Mouse (Mus musculus) adrenal gland, postnatal 14 days (tissue): Measurements from ENCODE around the gene Pde4d. TPM values are rescaled to one million over a fixed set of nuclear protein-coding genes. Genes with fewer than 3 reads are reported as not detected.
"Not testable (repeated sequence)": the region's sequence is repeated elsewhere in the genome, so short reads cannot be mapped to it uniquely, and the experiment has no call there.

Experiments used
- DNase-seq: peaks from one replicate; pipeline ENCODE4 v3.0.0; 2021; ENCODE audit warnings: mixed read lengths
- total RNA-seq: library from RNA; stranded (reverse); gene quantifications from 2 replicates; pipeline ENCODE4 v1.2.3, GENCODE M21; 2021

Gene Pde4d
- total RNA-seq, 1 experiment from 2014 or later: 67.1 TPM

DNA sequence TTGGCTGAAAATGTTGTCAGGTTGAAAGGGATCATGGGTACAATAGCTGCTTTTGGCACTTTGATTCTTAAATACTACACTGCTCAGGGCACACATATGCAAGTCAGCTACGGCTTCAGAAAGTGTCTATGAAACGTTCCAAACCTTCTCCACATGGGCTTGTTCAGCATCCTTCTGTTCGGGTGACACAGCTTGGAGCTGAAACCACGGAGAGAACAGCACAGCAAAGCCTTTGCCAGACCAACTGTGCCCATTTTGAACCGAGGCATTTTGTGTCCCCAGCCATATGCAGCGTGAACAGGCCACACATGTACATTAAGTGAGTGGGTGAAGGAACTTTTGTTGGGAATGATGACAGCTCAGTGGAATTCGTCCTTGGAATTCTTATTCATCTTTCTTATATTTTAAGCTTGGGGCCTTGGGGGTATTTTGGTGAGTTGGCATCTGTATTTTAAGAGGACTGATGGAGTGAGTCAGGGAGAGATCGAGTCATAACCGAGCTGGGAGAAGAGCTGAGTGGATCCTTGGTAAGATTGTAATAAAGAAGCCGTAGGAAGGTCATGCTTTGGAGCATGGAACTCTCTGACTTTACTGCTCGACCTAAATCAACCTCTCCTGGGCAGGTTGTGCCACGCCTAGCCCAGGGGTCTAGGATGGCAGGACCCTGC is 243.3 kb downstream of the Pde4d start:
- DNase-seq: no peak

GRCm38 (mm10) chr13:108705441-108705840 is 255.7 kb downstream of the Pde4d start:
- no peak for DNase-seq

GRCm38 (mm10) chr13:108714032-108714431 is 264.3 kb downstream of the Pde4d start:
- DNase-seq: no peak

- no peak for DNase-seq
Measured at GRCm38 (mm10) chr13:108715029-108715428, 265.3 kb downstream of the Pde4d start.

DNA sequence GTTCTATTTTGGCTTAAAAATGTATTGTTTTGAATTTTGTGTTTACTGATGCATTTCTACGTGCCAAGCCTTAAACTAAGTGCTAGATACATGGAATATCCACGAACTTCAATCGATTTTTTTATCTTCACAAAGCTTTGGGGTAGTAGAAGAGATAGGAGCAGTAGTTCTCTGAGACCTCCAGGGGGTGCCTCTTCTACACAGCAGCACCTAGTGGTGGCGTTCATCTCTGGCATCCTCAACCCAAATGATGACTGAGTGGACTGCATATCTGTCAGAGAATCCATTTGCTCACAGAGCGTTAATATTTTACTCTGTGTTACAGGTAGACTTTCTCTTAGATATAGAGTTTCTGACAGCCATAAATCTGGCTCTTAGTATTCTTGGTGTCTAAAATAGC is 272.5 kb downstream of the Pde4d start:
- peak; percentile 56 for DNase-seq

DNA sequence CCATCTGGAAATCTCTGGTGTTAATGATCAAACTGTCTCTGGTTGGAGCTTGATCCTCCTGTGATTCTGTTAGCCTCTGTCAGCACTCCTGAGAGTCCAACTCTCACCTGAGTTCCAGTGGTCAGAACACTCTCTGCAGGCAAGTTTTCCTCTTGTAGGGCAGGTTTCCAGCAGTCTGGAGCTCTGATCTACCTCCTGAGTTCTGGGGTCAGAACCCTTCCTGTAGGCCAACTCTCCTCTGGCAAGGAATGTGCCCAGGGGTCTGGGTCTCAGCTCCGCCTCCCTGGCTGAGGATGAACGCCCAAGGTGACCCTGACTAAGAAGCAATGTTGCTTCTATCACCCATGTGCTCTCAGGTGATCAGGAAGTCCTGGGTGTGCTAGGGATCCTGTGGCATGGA is 284.6 kb downstream of the Pde4d start:
- not testable (repeated sequence) for DNase-seq

DNA sequence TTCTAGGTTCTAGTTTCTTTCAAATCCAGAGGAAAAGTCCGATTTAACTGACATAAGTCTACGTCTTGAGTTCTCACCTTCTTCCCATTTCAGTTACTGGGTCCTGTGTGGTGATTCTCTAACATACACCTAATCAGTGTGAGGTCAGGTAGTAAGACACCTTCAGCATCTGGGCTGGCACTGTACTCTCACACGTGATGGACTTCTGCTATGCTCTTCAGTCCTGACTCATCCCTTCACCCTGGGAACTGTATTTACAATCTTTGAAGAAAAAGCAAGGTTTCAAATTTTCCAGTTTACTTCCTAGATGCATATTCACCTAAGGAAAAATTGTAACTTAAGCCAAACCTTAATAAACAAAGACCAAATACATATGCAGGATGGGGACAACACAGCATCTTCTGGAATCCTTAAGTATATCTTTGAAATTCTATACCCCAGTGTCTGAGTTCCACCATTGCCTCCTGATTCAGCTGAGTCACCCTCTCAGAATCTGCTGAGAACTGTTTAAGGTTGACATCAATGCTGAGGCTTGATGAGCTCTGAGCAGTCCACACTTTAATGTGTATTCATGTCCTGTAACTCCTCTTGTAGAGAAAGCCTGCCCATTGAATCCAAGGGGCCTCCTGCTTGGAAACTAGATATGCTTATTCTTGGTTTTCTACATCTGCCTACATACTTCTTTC is 301.6 kb downstream of the Pde4d start:
- DNase-seq: no peak

DNA sequence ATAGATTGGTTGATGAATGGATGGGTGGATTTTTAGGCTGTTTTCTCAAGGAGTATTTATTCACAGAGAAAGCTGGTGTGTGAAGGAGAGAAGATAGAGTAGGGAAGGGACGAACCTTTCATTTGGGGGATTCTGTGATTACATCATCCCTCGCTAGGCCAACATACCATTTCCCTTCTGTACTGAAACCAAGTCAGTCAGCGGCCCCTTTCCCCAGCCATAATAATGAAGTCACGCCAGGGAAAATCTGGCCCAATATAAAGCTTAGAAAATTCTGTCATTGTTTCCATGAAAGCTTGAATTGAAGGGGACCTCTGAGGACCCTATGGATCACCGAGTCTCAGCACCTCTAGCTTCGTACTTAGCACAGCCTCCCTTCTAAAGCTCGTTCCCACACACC is 307.7 kb downstream of the Pde4d start:
- no peak for DNase-seq

- no peak for DNase-seq
Measured at GRCm38 (mm10) chr13:108758331-108758730, 308.6 kb downstream of the Pde4d start.

GRCm38 (mm10) chr13:108759140-108759539 is 309.4 kb downstream of the Pde4d start:
- no peak for DNase-seq

GRCm38 (mm10) chr13:108763295-108763694 is 313.5 kb downstream of the Pde4d start:
- DNase-seq: no peak

DNA sequence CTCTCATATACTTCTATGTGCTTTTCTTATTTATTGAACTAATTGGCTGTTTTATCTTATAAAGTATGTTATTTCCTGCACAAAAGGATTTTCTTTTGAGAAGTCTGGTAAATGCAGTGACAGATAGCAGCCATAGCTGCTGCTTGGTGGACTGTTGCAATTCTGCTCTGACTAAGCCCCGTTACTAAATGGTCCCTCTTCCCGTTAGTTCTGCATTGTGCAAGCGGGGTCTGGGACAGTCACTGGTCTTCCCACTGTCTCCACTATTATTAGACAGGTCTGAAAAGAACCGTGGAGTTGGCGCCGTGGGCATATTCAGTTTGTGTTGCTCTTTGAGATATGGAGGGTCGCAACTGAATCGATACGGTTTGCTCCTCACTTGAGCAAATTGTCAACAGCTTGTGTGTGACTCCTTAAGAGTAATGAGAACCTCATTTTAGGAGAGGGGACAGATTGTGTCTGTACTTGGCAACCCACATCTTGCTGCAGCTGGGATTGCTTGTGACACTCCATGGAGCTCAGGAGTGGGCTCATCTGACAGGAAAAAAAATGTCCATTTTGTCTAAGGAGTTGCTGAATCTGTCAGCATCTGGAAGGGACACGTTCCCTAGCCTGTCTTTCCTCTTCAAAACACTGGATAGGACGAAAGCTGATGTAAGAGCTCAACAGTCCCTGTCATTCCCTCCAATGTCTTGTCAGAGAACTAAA is 316.4 kb downstream of the Pde4d start:
- no peak for DNase-seq

- no peak for DNase-seq
Measured at GRCm38 (mm10) chr13:108769465-108770056, 319.8 kb downstream of the Pde4d start.

DNA sequence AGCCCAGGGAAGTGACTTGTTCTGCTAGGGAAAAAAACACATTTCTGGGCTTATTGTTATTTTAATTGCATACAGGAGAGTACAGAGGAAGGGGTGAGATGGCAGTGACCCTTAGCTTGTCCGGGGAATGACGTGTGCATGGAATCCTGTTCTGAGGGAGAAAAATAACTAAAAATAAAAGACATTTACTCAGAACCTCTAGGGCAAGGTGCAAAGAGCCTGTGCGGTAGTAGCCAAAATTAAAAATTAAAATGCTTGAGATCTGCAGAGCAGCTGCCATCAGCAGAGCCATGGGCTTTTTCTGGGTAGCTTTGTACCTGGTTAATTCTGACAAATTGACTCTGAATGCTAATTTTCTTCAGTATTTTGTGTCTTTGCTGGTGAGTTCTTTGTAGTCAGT is 322.6 kb downstream of the Pde4d start:
- no peak for DNase-seq

DNA sequence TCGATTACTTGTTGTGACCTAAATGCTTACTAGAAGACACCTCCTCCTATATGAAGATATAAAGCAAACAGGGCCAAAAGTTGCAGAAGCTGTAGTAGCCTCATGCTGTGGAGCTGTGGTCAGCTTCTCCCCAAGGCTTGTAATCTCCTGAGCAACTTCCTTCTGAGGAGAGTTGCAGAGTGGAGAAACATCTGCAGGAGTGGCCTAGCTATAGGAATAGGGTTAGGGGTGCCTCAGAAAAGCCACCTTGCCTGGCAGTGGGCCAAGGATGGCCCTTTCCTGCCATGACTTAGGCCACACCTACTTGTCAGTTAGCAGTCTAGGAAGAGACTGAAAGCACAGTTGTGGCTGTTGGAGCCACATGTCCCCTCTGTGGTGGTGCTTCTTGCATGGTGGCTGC is 325.2 kb downstream of the Pde4d start:
- no peak for DNase-seq

GRCm38 (mm10) chr13:108775882-108776281 is 326.1 kb downstream of the Pde4d start:
- DNase-seq: no peak

- not testable (repeated sequence) for DNase-seq
Measured at GRCm38 (mm10) chr13:108797620-108798019, 347.9 kb downstream of the Pde4d start.

DNA sequence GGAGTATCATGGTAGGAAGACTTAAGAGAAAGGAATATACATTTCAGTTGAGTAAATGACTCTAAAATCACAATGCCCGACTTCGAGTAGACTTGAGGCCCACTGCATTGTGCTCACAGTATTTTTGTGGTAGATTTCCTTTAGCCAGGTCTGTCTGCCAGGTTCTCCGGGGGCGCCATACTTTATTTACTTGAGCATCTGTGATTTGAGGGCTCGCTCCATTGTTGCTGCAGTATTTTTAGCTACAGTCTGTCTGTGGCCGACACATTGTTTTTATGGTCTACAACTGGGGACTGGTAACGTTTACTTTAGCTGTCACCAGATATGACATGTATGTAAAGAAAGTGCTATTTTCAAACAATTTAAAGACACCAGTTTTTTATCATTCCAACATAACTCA is 359.4 kb downstream of the Pde4d start:
- DNase-seq: no peak

DNA sequence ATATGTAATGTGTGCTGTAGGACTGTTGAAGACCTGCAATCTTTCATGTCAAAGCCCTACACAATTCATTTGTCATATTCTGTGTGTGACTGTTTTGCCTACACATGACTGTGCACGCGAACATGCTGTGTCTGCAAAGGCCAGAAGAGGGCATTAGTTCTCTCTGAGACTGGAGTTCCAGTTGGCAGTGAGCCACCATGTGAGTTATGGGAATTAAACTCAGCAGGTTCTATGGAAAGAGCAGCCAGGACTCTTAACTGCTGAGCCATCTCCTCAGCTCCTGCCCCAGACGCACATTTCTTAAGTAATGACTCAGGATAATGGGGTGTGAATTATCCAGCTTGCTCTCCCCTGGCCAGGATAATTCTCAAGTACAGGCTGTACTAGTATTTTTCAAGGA is 363.2 kb downstream of the Pde4d start:
- peak; percentile 70 for DNase-seq

DNA sequence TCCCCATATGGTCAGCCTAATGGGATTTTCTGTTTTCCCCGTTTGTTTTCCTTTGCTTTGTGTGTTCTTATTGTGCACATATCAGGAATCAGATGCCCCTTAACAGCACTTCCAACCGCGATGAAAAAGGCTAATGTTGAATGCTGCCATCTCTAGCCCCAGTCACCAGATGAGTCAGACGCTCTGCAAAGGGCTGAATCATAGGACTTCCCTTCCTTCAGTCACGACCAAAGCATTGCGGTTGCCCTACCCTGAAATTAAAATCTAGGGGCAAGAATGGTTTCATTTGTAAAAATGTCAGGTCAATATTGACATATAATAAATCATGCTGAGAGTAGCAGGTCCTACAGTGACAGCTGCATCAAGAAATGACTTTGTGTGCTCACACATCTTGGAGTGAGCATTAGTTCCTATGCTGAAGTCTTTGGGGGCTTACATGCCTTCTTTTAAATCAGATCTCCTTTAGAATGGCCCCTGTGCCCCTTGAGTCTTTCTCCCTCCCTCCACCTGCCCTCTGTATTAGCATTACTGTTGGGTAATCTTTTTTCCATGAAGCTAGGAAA is 370.2 kb downstream of the Pde4d start:
- DNase-seq: peak; percentile 5

DNA sequence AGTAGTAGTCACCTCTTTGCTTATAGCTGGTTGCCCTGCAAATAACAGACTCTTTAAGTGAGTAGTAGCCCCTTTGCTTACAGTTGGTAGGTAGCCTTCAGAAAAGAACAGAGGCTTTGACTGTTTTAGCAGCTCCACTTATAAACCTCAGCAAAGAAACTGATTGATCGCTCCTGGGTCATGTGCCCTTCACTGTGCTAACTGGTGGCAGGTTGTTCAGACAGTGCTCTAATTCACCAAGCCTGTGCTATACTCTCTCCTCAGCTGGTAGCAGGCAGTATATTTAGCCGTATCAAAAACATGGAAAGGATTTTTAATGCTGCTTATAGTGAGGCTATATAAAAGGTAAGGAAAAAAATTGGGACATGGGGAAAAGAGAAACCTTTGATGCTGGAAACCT is 370.7 kb downstream of the Pde4d start:
- no peak for DNase-seq

DNA sequence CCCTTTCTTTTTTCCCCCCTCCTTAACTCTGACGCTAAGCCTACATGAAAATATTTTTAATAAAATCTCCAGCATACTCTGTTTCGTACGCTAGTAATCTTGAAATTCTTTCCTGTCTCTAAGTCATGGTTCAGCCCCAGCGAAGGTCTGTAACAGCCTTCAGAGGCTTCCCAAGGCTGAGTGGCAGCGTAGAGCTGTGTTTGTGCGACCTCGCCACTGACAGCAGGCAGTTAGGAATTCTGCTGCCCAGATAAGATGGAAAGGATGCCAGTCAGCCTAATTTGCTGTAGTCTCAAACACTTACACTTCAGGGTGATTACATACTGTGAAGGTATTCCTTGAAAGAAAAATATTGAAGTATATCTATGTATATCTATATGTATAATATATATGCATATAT is 371.5 kb downstream of the Pde4d start:
- peak; percentile 20 for DNase-seq
